Mouse (Mus musculus): ENCODE measurements around the gene Yipf7. TPM values are rescaled to one million over a fixed set of nuclear protein-coding genes. Genes with fewer than 3 reads are reported as not detected.
A peak's percentile ranks its signal among the peaks of the same experiment; 100 is the strongest.

The Yipf7 gene
- polyA plus RNA-seq (2015; fragmentation: Nextera tagmentation; extraction: Ambion mirVana), result not detected in 2 replicates

GRCm38 (mm10) chr5:69542489-69542888 lies at the start of gene Yipf7:
Gene Yipf7 (minus strand): TSS chr5:69542648.
- H3K9ac ChIP-seq, result no peak within 1 kb of the TSS

GRCm38 (mm10) chr5:69591640-69592461 lies 49.4 kb upstream of the Yipf7 start, which contains the start of gene Gnpda2:
Gene Gnpda2 (minus strand): TSS chr5:69592340.
- Histone ChIP-seq H3K9me3 (no peaks in the 10 kb centered on the region), H3K27ac (replicated peaks) (peak within 1 kb of the TSS; percentile 91), H3K4me3 (peak within 1 kb of the TSS; percentile 76), H3K36me3 (peaks cover 10% of the 10 kb centered on the region), H3K4me2 (peak within 1 kb of the TSS; percentile 83), H3K9ac (peak within 1 kb of the TSS; percentile 92), H3K4me1 (replicated peaks) (peaks cover 8% of the 10 kb centered on the region), H3K27me3 (no peaks in the 10 kb centered on the region)
- ATAC-seq (ENCODE audit: low read depth), result peak; percentile 98
- WGBS, result 4% methylated on average over 42 of the region's 42 CpGs

More at GRCm38 (mm10) chr5:69542489-69542888, at the start of gene Yipf7:
- Histone ChIP-seq H3K27me3 (no peaks in the 10 kb centered on the region), H3K9me3 (no peaks in the 10 kb centered on the region), H3K36me3 (no peaks in the 10 kb centered on the region), H3K4me1 (replicated peaks) (no peaks in the 10 kb centered on the region), H3K27ac (replicated peaks) (no peak within 1 kb of the TSS), H3K4me3 (no peak within 1 kb of the TSS), H3K4me2 (no peak within 1 kb of the TSS)
- no peak for ATAC-seq (ENCODE audit: low read depth)
- 72% methylated on average over 4 of the region's 4 CpGs for WGBS

- peak overlapping the region; percentile 70 for H3K4me2 ChIP-seq
- ATAC-seq (ENCODE audit: low read depth), result peak; percentile 28; the same call in 1 of the 2 replicates
- peaks cover 20% of the 10 kb centered on the region for H3K36me3 ChIP-seq
- peaks cover 10% of the 10 kb centered on the region for H3K4me1 ChIP-seq (replicated peaks)
- peak overlapping the region; percentile 91 for H3K9ac ChIP-seq
- H3K9me3 ChIP-seq, result no peaks in the 10 kb centered on the region
- H3K27me3 ChIP-seq, result no peaks in the 10 kb centered on the region
- H3K27ac ChIP-seq (replicated peaks), result peak overlapping the region; percentile 96
- H3K4me3 ChIP-seq, result peak overlapping the region; percentile 86
- WGBS, result 8% methylated on average over 16 of the region's 16 CpGs
Measured at GRCm38 (mm10) chr5:69557404-69557935, 15.0 kb upstream of the Yipf7 start.

- Histone ChIP-seq H3K9me3 (no peaks in the 10 kb centered on the region), H3K36me3 (peaks cover 16% of the 10 kb centered on the region), H3K27me3 (no peaks in the 10 kb centered on the region), H3K4me1 (replicated peaks) (peaks cover 10% of the 10 kb centered on the region), H3K4me3 (peak within 1 kb of the TSS; percentile 86), H3K9ac (peak within 1 kb of the TSS; percentile 91), H3K4me2 (peak within 1 kb of the TSS; percentile 70), H3K27ac (replicated peaks) (peak within 1 kb of the TSS; percentile 96)
- 1% methylated on average over 70 of the region's 72 CpGs for WGBS
- peak; percentile 94 for ATAC-seq (ENCODE audit: low read depth)
Measured at GRCm38 (mm10) chr5:69556628-69557403, 14.4 kb upstream of the Yipf7 start, which contains the start of gene Guf1. Gene Guf1 (plus strand): TSS chr5:69556923.

DNA sequence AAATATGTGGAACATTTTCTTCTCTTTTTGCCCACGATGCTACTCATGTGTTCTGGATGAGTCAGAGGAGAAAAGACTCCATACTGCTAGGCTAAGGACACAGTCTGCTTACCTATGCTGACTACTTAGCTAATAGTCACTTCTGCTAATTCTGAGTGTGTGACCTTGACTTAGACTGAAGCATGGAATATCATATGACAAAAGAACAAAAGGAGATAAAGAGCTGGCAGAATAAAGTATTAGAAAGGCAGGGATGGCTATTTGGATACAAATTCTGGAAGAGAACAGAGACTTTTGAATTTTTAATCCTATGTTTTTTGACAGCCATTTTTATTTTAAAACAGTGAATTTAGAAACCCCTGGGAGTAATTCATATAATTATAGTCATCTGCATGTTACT lies 768 bp downstream of the Yipf7 start:
- WGBS, result 88% methylated on average over 1 of the region's 1 CpGs
- Histone ChIP-seq H3K4me2 (no peak overlapping the region), H3K27me3 (no peaks in the 10 kb centered on the region), H3K9ac (no peak overlapping the region), H3K9me3 (no peaks in the 10 kb centered on the region), H3K36me3 (no peaks in the 10 kb centered on the region), H3K4me3 (no peak overlapping the region), H3K4me1 (replicated peaks) (no peaks in the 10 kb centered on the region), H3K27ac (replicated peaks) (no peak overlapping the region)
- ATAC-seq (ENCODE audit: low read depth), result no peak

- H3K27ac ChIP-seq (replicated peaks), result no peak overlapping the region
- H3K9me3 ChIP-seq, result no peaks in the 10 kb centered on the region
- no peak overlapping the region for H3K4me3 ChIP-seq
- no peaks in the 10 kb centered on the region for H3K36me3 ChIP-seq
- no peaks in the 10 kb centered on the region for H3K27me3 ChIP-seq
- H3K4me1 ChIP-seq (replicated peaks), result no peaks in the 10 kb centered on the region
- H3K9ac ChIP-seq, result no peak overlapping the region
- no peak overlapping the region for H3K4me2 ChIP-seq
- no peak for ATAC-seq (ENCODE audit: low read depth)
Measured at GRCm38 (mm10) chr5:69523944-69524343, 18.5 kb downstream of the Yipf7 start.

DNA sequence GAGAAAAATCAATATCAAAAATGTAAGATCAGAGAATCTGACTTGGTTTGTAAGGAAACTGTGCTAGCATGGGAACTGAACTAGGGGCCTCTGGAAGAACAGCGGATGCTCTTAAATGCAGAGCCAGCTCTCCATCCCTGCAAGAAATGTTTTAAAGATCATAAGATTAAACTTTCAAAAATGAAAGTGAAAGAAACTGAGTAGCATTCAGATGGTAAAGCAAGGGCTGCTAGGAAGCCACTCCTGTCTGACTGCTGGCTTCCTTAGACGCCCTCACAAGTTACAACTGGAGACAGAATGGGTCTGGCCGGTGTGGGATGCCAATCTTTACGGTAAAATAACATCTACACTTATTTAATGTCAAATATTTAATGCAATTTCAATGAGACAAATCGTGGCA lies 20.4 kb downstream of the Yipf7 start:
- Histone ChIP-seq H3K9me3 (no peaks in the 10 kb centered on the region), H3K27me3 (no peaks in the 10 kb centered on the region), H3K4me1 (replicated peaks) (no peaks in the 10 kb centered on the region), H3K9ac (no peak overlapping the region), H3K4me2 (no peak overlapping the region), H3K36me3 (no peaks in the 10 kb centered on the region), H3K4me3 (no peak overlapping the region), H3K27ac (replicated peaks) (no peak overlapping the region)
- WGBS, result 72% methylated on average over 5 of the region's 5 CpGs
- no peak for ATAC-seq (ENCODE audit: low read depth)

GRCm38 (mm10) chr5:69520661-69521278 lies 21.7 kb downstream of the Yipf7 start:
- Histone ChIP-seq H3K36me3 (no peaks in the 10 kb centered on the region), H3K9me3 (no peaks in the 10 kb centered on the region), H3K4me1 (replicated peaks) (no peaks in the 10 kb centered on the region), H3K9ac (no peak overlapping the region), H3K4me3 (no peak overlapping the region), H3K4me2 (no peak overlapping the region), H3K27me3 (no peaks in the 10 kb centered on the region), H3K27ac (replicated peaks) (no peak overlapping the region)
- no peak for ATAC-seq (ENCODE audit: low read depth)
- WGBS, result 36% methylated on average over 7 of the region's 7 CpGs

GRCm38 (mm10) chr5:69512203-69512602 lies 30.2 kb downstream of the Yipf7 start:
- Histone ChIP-seq H3K27ac (replicated peaks) (no peak overlapping the region), H3K9me3 (no peaks in the 10 kb centered on the region), H3K36me3 (no peaks in the 10 kb centered on the region), H3K9ac (no peak overlapping the region), H3K27me3 (no peaks in the 10 kb centered on the region), H3K4me1 (replicated peaks) (no peaks in the 10 kb centered on the region), H3K4me3 (no peak overlapping the region), H3K4me2 (no peak overlapping the region)
- no peak for ATAC-seq (ENCODE audit: low read depth)
- 73% methylated on average over 4 of the region's 4 CpGs for WGBS

- Histone ChIP-seq H3K4me3 (no peak overlapping the region), H3K4me1 (replicated peaks) (no peaks in the 10 kb centered on the region), H3K27ac (replicated peaks) (no peak overlapping the region), H3K36me3 (no peaks in the 10 kb centered on the region), H3K27me3 (no peaks in the 10 kb centered on the region), H3K4me2 (no peak overlapping the region), H3K9me3 (no peaks in the 10 kb centered on the region), H3K9ac (no peak overlapping the region)
- 29% methylated on average over 3 of the region's 3 CpGs for WGBS
- no peak for ATAC-seq (ENCODE audit: low read depth)
Measured at GRCm38 (mm10) chr5:69511631-69512030, 30.8 kb downstream of the Yipf7 start.

- H3K27me3 ChIP-seq, result no peaks in the 10 kb centered on the region
- H3K4me3 ChIP-seq, result no peak overlapping the region
- H3K4me2 ChIP-seq, result no peak overlapping the region
- no peaks in the 10 kb centered on the region for H3K9me3 ChIP-seq
- no peak overlapping the region for H3K27ac ChIP-seq (replicated peaks)
- ATAC-seq (ENCODE audit: low read depth), result no peak
- no peaks in the 10 kb centered on the region for H3K4me1 ChIP-seq (replicated peaks)
- H3K36me3 ChIP-seq, result no peaks in the 10 kb centered on the region
- H3K9ac ChIP-seq, result no peak overlapping the region
- 85% methylated on average over 3 of the region's 3 CpGs for WGBS
Measured at GRCm38 (mm10) chr5:69507045-69507444, 35.4 kb downstream of the Yipf7 start.

- Histone ChIP-seq H3K36me3 (no peaks in the 10 kb centered on the region), H3K4me1 (replicated peaks) (no peaks in the 10 kb centered on the region), H3K9ac (no peak overlapping the region), H3K27ac (replicated peaks) (no peak overlapping the region), H3K9me3 (no peaks in the 10 kb centered on the region), H3K4me3 (no peak overlapping the region), H3K4me2 (no peak overlapping the region), H3K27me3 (no peaks in the 10 kb centered on the region)
- no peak for ATAC-seq (ENCODE audit: low read depth)
Measured at GRCm38 (mm10) chr5:69489046-69489445, 53.4 kb downstream of the Yipf7 start.
